In genomic region chr15:95963124-95963482, GRCm38 (mm10) we compare ENCODE assay signal across 14 mouse cellular contexts.
DNase-seq lines count a peak whose midpoint lies in the region; ATAC-seq and TF ChIP-seq lines count a peak whose summit lies in the region.
"Had no signal": no experiment of that assay in that cellular context is flagged by ENCODE, and none has a peak within 500 bp of the region (broad histone marks: within the 10 kb centered on the region; RNA-seq: fewer than 3 reads in every experiment).

No protein-coding gene starts in this region.

- H3K9ac ChIP-seq in liver, adult 2 months (ENCODE audit: low read depth, low read length), result no peak overlapping the region
- H3K9ac ChIP-seq in liver, embryonic 12.5 days, result no peak overlapping the region
- H3K9ac ChIP-seq in hindbrain, embryonic 16.5 days (ENCODE audit: low read depth, low read length), result no peak overlapping the region
- no peak overlapping the region for H3K9ac ChIP-seq in intestine, embryonic 16.5 days (ENCODE audit: low read depth, low read length)
- H3K9ac ChIP-seq: embryonic facial prominence, embryonic 12.5 days; neural tube, embryonic 12.5 days had no signal

- no peak for TF ChIP-seq CTCF in liver, adult 2 months (IDR thresholded peaks at IDR 0.05; ENCODE audit: low read depth, low read length)

- no peaks in the 10 kb centered on the region for H3K79me2 ChIP-seq in liver, adult 2 months (ENCODE audit: control insufficient read depth, insufficient read depth, low read length)

- H3K36me3 ChIP-seq in liver, adult 2 months (ENCODE audit: control insufficient read depth, insufficient read depth, low read length), result no peaks in the 10 kb centered on the region; the same call in 1 of the 2 replicates
- H3K36me3 ChIP-seq in liver, embryonic 12.5 days, result peaks cover 23% of the 10 kb centered on the region
- peaks cover 4% of the 10 kb centered on the region; the same call in 1 of the 2 replicates for H3K36me3 ChIP-seq in hindbrain, embryonic 16.5 days (ENCODE audit: control insufficient read depth, insufficient read depth, low read length)
- H3K36me3 ChIP-seq in intestine, embryonic 16.5 days (ENCODE audit: control insufficient read depth, insufficient read depth, low read length), result peaks cover 10% of the 10 kb centered on the region

- 93% methylated on average over 10 of the region's 10 CpGs for WGBS in liver, adult 2 months
- 78% methylated on average over 10 of the region's 10 CpGs for WGBS in liver, embryonic 12.5 days (ENCODE audit: insufficient replicate concordance)
- 53% methylated on average over 10 of the region's 10 CpGs for WGBS in hindbrain, embryonic 16.5 days
- 77% methylated on average over 10 of the region's 10 CpGs for WGBS in intestine, embryonic 16.5 days

- H3K9me3 ChIP-seq in liver, embryonic 12.5 days (replicated peaks), result no peaks in the 10 kb centered on the region
- H3K9me3 ChIP-seq in hindbrain, embryonic 16.5 days (ENCODE audit: control insufficient read depth, low read length), result no peaks in the 10 kb centered on the region
- no peaks in the 10 kb centered on the region for H3K9me3 ChIP-seq in intestine, embryonic 16.5 days (ENCODE audit: control insufficient read depth, low read length)
- H3K9me3 ChIP-seq: embryonic facial prominence, embryonic 12.5 days; neural tube, embryonic 12.5 days had no signal

- no peaks in the 10 kb centered on the region for H3K27me3 ChIP-seq in liver, adult 2 months (ENCODE audit: control insufficient read depth, insufficient read depth, low read length)
- no peaks in the 10 kb centered on the region for H3K27me3 ChIP-seq in liver, embryonic 12.5 days (replicated peaks)
- no peaks in the 10 kb centered on the region for H3K27me3 ChIP-seq in hindbrain, embryonic 16.5 days (replicated peaks; ENCODE audit: control insufficient read depth, insufficient read depth, low read length)
- H3K27me3 ChIP-seq in intestine, embryonic 16.5 days (replicated peaks; ENCODE audit: control insufficient read depth, insufficient read depth, low read length), result no peaks in the 10 kb centered on the region
- H3K27me3 ChIP-seq: embryonic facial prominence, embryonic 12.5 days; neural tube, embryonic 12.5 days had no signal

- no peak for TF ChIP-seq POLR2A in liver, adult 2 months (IDR thresholded peaks at IDR 0.05; ENCODE audit: extremely low read depth, insufficient read depth, low read length)

- H3K4me2 ChIP-seq in liver, embryonic 12.5 days, result no peak overlapping the region
- H3K4me2 ChIP-seq in hindbrain, embryonic 16.5 days (ENCODE audit: low read length), result no peak overlapping the region
- H3K4me2 ChIP-seq in intestine, embryonic 16.5 days (ENCODE audit: low read depth, low read length), result no peak overlapping the region
- H3K4me2 ChIP-seq: embryonic facial prominence, embryonic 12.5 days; neural tube, embryonic 12.5 days had no signal

- ATAC-seq in liver, embryonic 12.5 days, result no peak
- ATAC-seq in common myeloid progenitor, adult 5-6 weeks (replicated peaks; ENCODE audit: low read depth, poor library complexity, severe bottlenecking), result peak; percentile 86
- ATAC-seq in hindbrain, embryonic 16.5 days, result no peak
- ATAC-seq in frontal cortex, adult (ENCODE audit: low TSS enrichment), result no peak
- no peak for ATAC-seq in intestine, embryonic 16.5 days

- H3K4me1 ChIP-seq in liver, adult 2 months (ENCODE audit: control insufficient read depth, insufficient read depth, low read length), result peaks cover 2% of the 10 kb centered on the region; the same call in 1 of the 2 replicates
- H3K4me1 ChIP-seq in liver, embryonic 12.5 days, result no peaks in the 10 kb centered on the region
- H3K4me1 ChIP-seq in hindbrain, embryonic 16.5 days (ENCODE audit: control insufficient read depth, insufficient read depth, low read depth, low read length), result peaks cover 12% of the 10 kb centered on the region
- 0 out of 2 replicates have a peak, but pooled peaks cover 2% of the 10 kb centered on the region for H3K4me1 ChIP-seq in intestine, embryonic 16.5 days (ENCODE audit: control insufficient read depth, insufficient read depth, low read length)

- H3K27ac ChIP-seq in liver, adult 2 months (replicated peaks; ENCODE audit: insufficient read depth, low read depth, low read length), result no peak overlapping the region
- H3K27ac ChIP-seq in liver, embryonic 12.5 days, result no peak overlapping the region
- peak overlapping the region; percentile 21 for H3K27ac ChIP-seq in hindbrain, embryonic 16.5 days (ENCODE audit: low read depth, low read length)
- no peak overlapping the region for H3K27ac ChIP-seq in intestine, embryonic 16.5 days (ENCODE audit: low read length)
- H3K27ac ChIP-seq: embryonic facial prominence, embryonic 12.5 days; gastrocnemius, adult 2 months; neural tube, embryonic 12.5 days had no signal

- peak; percentile 1 for DNase-seq in liver, adult 2 months (ENCODE audit: extremely low read depth, low read depth, low spot score)
- DNase-seq in spleen, adult 12 weeks (ENCODE audit: low spot score), result peak; percentile 32
- no peak for DNase-seq in right cerebral cortex, postnatal 10 days (ENCODE audit: low spot score in 2 of 2)
- DNase-seq: cerebellum, adult 11 months; gastrocnemius, adult 2 months; right cerebral cortex, postnatal 4 days; thymus, postnatal 25 days had no signal

- no peak overlapping the region for H3K4me3 ChIP-seq in liver, adult 2 months (ENCODE audit: insufficient read depth, low read depth, low read length)
- no peak overlapping the region for H3K4me3 ChIP-seq in liver, embryonic 12.5 days
- no peak overlapping the region for H3K4me3 ChIP-seq in hindbrain, embryonic 16.5 days (ENCODE audit: low read length)
- no peak overlapping the region for H3K4me3 ChIP-seq in intestine, embryonic 16.5 days (ENCODE audit: low read length)
- H3K4me3 ChIP-seq: embryonic facial prominence, embryonic 12.5 days; gastrocnemius, adult 2 months; neural tube, embryonic 12.5 days had no signal

Comparison
In these comparisons a context has a peak if more than half of its experiments do, and no peak if none do; other contexts are left out.
1. DNase-seq: peak in liver, adult 2 months (single experiment) and spleen, adult 12 weeks (single experiment); none in right cerebral cortex, postnatal 10 days (0 of 2).